Mouse (Mus musculus) liver, embryonic 16.5 days (tissue): ENCODE results near the gene Arid5b. TPM values are rescaled to one million over a fixed set of nuclear protein-coding genes. Genes with fewer than 3 reads are reported as not detected.

Source experiments
- ATAC-seq: fragments of 200-750 bp; cut with Nextera tagmentation; 2 replicates; pipeline ENCODE4 v1.8.0; 2017; ENCODE audit warnings: low read depth, mild to moderate bottlenecking, moderate number of reproducible peaks, moderate library complexity
- H3K27ac ChIP-seq: fragments of 300-500 bp; sonication (generic); 2 replicates; pipeline ENCODE4 v1.5.1; 2014; ENCODE audit warnings: mild to moderate bottlenecking, low read length
- H3K27me3 ChIP-seq: fragments of 300-500 bp; sonication (generic); 2 replicates; pipeline ENCODE4 v1.6.1; 2014; ENCODE audit warnings: low read depth, low read length, mixed read lengths; ENCODE audit not compliant: control insufficient read depth, insufficient read depth
- H3K36me3 ChIP-seq: fragments of 300-500 bp; sonication (generic); 2 replicates; pipeline ENCODE4 v1.6.1; 2014; ENCODE audit warnings: mild to moderate bottlenecking; ENCODE audit not compliant: control insufficient read depth, insufficient read depth
- H3K4me1 ChIP-seq: fragments of 300-500 bp; sonication (generic); 2 replicates; pipeline ENCODE4 v1.6.1; 2014; ENCODE audit warnings: low read depth, low read length, mixed read lengths; ENCODE audit not compliant: control insufficient read depth
- H3K4me2 ChIP-seq: fragments of 300-500 bp; sonication (generic); 2 replicates; pipeline ENCODE4 v1.6.1; 2014; ENCODE audit warnings: low read depth, low read length, mixed read lengths
- H3K4me3 ChIP-seq: fragments of 300-500 bp; sonication (generic); 2 replicates; pipeline ENCODE4 v1.5.1; 2014; ENCODE audit warnings: low read depth, mild to moderate bottlenecking, low read length
- H3K9ac ChIP-seq: fragments of 300-500 bp; sonication (generic); 2 replicates; pipeline ENCODE4 v1.6.1; 2014; ENCODE audit warnings: low read depth, low read length
- H3K9me3 ChIP-seq: fragments of 300-500 bp; sonication (generic); replicated peaks from 2 replicates; pipeline ENCODE4 v1.6.1; 2016; ENCODE audit warnings: low read length; ENCODE audit not compliant: control insufficient read depth
- WGBS: fragments of 180-500 bp; shearing (Covaris S2); extraction: QIAGEN DNeasy Blood & Tissue Kit; methylation state at CpG from one replicate; pipeline ENCODE4 v1.1.7; 2014; ENCODE audit not compliant: insufficient replicate concordance; 5-methylcytosine and 5-hydroxymethylcytosine counted together
- polyA plus RNA-seq: library from polyadenylated mRNA; unstranded; fragments of >200 nt; fragmentation: Nextera tagmentation; extraction: Ambion mirVana; gene quantifications from 2 replicates; pipeline ENCODE4 v1.2.1, GENCODE M21; 2015

The Arid5b gene
- polyA plus RNA-seq, 1 experiment from 2014 or later: 7.8 TPM

GRCm38 (mm10) chr10:68240094-68240803 is 38.3 kb downstream of the Arid5b start:
- Histone ChIP-seq H3K36me3 (peaks cover 11% of the 10 kb centered on the region), H3K4me3 (no peak overlapping the region), H3K9me3 (no peaks in the 10 kb centered on the region), H3K4me1 (peaks cover 2% of the 10 kb centered on the region), H3K4me2 (no peak overlapping the region), H3K9ac (no peak overlapping the region), H3K27me3 (no peaks in the 10 kb centered on the region), H3K27ac (0 out of 2 replicates have a peak overlapping the region, but pooled peaks have one; percentile 4)
- 42% methylated on average over 3 of the region's 3 CpGs for WGBS
- no peak for ATAC-seq

DNA sequence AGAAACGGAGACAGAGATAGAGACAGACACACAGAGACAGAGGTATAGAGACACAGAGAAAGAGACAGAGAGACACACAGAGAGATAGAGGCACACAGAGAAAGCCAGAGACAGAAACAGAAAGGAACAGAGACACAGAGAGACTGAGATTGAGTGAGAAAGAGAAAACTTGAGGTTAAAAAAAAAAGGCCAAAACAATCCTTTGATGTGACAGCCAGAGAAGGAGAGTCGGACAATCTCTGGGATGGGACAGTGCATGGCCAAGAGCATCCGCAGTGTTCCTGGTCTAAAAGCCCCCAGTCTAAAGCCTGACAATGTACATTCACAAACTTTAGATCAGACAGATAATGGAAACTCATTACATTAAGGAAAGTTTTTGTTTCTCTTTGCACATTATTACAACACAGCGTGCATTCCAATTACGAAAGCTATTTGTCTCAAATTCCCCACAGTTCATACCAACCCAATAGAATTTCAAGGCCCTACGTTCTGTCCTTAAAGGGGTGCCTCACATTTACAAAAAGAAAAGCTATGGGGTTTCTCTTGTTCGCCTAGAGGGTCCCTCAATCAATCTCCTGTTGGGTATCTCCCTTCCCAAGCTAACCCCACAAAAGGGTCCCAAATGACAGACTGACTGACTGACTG is 39.0 kb downstream of the Arid5b start:
- 63% methylated on average over 7 of the region's 7 CpGs for WGBS
- ATAC-seq: no peak
- H3K27me3 ChIP-seq: no peaks in the 10 kb centered on the region
- H3K4me2 ChIP-seq: no peak overlapping the region
- no peak overlapping the region for H3K4me3 ChIP-seq
- peaks cover 2% of the 10 kb centered on the region for H3K4me1 ChIP-seq
- peaks cover 11% of the 10 kb centered on the region for H3K36me3 ChIP-seq
- no peaks in the 10 kb centered on the region for H3K9me3 ChIP-seq
- H3K27ac ChIP-seq: no peak overlapping the region
- no peak overlapping the region for H3K9ac ChIP-seq

DNA sequence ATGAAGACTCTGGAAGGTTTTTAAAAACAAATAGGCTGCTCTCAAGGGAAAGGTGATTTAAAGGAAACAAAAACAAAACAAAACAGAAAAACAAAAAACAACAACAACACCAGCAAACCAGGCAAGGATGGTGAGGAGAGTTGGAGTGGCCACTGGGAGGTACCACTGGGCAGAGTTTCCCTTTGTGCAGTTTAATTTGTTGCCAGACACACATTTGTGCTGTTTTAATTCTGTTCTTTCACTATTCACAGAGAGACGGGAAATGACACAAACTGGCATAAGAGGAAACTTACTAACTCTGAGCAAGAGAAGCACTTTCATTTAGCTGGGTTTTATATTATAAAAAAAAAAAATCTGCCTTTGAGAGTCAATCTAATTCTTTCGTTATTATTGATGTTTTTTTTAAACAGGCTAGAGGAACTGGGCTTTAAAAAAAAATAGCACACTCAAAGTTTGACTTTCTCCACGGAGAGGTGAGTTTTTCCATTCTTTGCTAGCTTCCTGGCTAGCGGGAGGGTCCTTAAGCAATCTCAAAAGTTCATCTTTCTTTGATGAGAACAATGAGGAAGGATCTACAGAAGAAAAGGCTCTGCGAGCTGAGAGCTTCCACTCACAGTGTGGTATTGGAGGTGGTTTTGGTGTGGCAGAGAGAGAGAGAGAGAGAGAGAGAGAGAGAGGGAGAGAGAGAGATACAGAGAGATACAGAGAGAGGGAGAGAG is 39.7 kb downstream of the Arid5b start:
- no peak for ATAC-seq
- Histone ChIP-seq H3K27ac (no peak overlapping the region), H3K27me3 (no peaks in the 10 kb centered on the region), H3K4me1 (peaks cover 2% of the 10 kb centered on the region), H3K9me3 (no peaks in the 10 kb centered on the region), H3K36me3 (peaks cover 11% of the 10 kb centered on the region), H3K4me3 (no peak overlapping the region), H3K4me2 (no peak overlapping the region), H3K9ac (no peak overlapping the region)
- WGBS: 24% methylated on average over 5 of the region's 5 CpGs

- no peak overlapping the region for H3K9ac ChIP-seq
- H3K4me2 ChIP-seq: no peak overlapping the region
- H3K36me3 ChIP-seq: peaks cover 11% of the 10 kb centered on the region
- WGBS: 54% methylated on average over 3 of the region's 3 CpGs
- H3K4me3 ChIP-seq: no peak overlapping the region
- no peak overlapping the region for H3K27ac ChIP-seq
- no peak for ATAC-seq
- peaks cover 2% of the 10 kb centered on the region for H3K4me1 ChIP-seq
- no peaks in the 10 kb centered on the region for H3K27me3 ChIP-seq
- no peaks in the 10 kb centered on the region for H3K9me3 ChIP-seq
These were observed 40.4 kb downstream of the Arid5b start for GRCm38 (mm10) chr10:68238182-68238581.

DNA sequence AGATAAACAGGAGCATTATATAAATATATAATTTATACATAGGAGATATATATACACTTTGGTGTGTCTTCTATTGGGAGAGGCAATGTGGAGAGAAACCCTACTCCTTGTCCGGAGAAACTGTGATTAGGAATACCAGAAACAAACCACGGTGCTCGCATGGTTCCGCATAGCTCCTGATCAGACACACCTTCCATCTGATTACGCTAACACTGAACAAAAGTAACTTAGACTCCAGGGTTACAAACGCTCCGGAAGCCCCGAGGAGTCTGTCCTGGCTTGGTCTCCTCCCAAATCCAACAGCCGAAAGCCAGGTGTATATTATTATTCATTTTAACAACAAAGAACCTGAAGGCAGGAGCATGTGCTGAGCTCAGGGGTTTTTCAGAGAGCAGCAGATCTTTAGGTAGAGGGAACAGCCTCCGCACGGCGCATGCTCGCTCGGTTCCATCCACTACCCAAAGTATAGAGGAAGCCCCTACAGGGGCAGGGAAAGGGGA is 41.5 kb downstream of the Arid5b start:
- Histone ChIP-seq H3K27ac (no peak overlapping the region), H3K4me3 (no peak overlapping the region), H3K4me2 (no peak overlapping the region), H3K9ac (no peak overlapping the region), H3K4me1 (peaks cover 2% of the 10 kb centered on the region), H3K27me3 (no peaks in the 10 kb centered on the region), H3K36me3 (peaks cover 7% of the 10 kb centered on the region), H3K9me3 (no peaks in the 10 kb centered on the region)
- WGBS: 75% methylated on average over 14 of the region's 14 CpGs
- ATAC-seq: no peak

GRCm38 (mm10) chr10:68231385-68232182 is 47.0 kb downstream of the Arid5b start:
- Histone ChIP-seq H3K36me3 (no peaks in the 10 kb centered on the region; the same call in none of the 2 replicates), H3K4me3 (no peak overlapping the region), H3K27me3 (no peaks in the 10 kb centered on the region), H3K4me1 (no peaks in the 10 kb centered on the region), H3K9me3 (no peaks in the 10 kb centered on the region), H3K27ac (peak overlapping the region; percentile 73), H3K4me2 (peak overlapping the region; percentile 17; the same call in 1 of the 2 replicates), H3K9ac (no peak overlapping the region)
- ATAC-seq: peak; percentile 69
- 52% methylated on average over 18 of the region's 18 CpGs for WGBS

DNA sequence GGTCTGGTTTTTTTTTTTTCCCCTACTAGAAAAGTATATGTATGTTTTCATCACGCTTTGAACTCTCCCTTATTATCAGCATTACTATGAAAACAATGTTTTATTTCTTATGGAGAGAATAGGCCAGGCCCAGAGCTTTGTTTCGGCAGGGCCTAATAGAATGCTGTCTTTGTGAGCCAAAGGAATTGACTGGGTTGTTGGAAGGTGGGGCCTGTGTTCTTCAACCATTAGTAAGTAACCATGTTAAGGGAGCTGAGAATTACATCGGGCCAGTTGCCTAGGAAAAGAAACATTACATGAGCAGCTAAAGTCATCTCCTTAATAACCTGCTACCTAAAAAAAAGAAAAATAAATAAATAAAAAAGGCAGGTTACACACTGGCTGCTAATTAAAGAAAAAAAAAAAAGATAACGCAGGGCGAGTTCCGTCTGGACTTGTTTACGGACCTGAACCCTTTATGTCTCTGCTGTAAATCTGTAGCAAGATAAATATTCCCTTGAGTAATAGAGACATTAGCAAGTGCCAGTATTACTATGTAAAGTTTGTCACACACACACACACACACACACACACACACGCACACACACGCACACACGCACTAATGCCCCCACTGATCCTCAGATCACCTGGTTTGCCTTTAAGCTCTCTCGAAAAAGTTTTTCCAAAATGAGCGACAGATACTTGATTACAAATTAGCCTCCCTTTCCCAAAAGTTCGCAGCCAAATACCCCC is 47.7 kb downstream of the Arid5b start:
- WGBS: 60% methylated on average over 13 of the region's 13 CpGs
- no peaks in the 10 kb centered on the region for H3K4me1 ChIP-seq
- no peaks in the 10 kb centered on the region; the same call in none of the 2 replicates for H3K36me3 ChIP-seq
- no peak overlapping the region for H3K4me2 ChIP-seq
- no peak overlapping the region for H3K9ac ChIP-seq
- no peaks in the 10 kb centered on the region for H3K27me3 ChIP-seq
- 0 out of 2 replicates have a peak overlapping the region, but pooled peaks have one; percentile 30 for H3K27ac ChIP-seq
- no peak overlapping the region for H3K4me3 ChIP-seq
- H3K9me3 ChIP-seq: no peaks in the 10 kb centered on the region
- no peak; the same call in 1 of the 2 replicates for ATAC-seq
